Mouse (Mus musculus) CH12.LX (cell line): Measurements from ENCODE around the gene Syncrip.

Experiments
- CHD2 ChIP-seq: IDR thresholded peaks from 2 replicates; pipeline ENCODE4 v1.6.1; 2011; ENCODE audit warnings: low read length, improper control_type of control experiment
- CTCF ChIP-seq, 2 experiments: IDR thresholded peaks in 1 of 2; conservative IDR thresholded peaks in 1 of 2; 2 replicates each; pipeline ENCODE4 v1.5.1; 2011 to 2012; ENCODE audit warnings: low read depth in 2 of 2, low read length in 2 of 2, improper control_type of control experiment in 1 of 2, inconsistent platforms in 1 of 2, mild to moderate bottlenecking in 1 of 2, moderate library complexity in 1 of 2
- E2F4 ChIP-seq: IDR thresholded peaks from 2 replicates; pipeline ENCODE4 v1.6.1; 2011; ENCODE audit warnings: low read depth, low read length, improper control_type of control experiment; ENCODE audit not compliant: insufficient replicate concordance
- EP300 ChIP-seq: IDR thresholded peaks from 2 replicates; pipeline ENCODE4 v1.6.1; 2011; ENCODE audit warnings: low read length, improper control_type of control experiment
- ETS1 ChIP-seq: conservative IDR thresholded peaks from 2 replicates; pipeline ENCODE4 v1.6.1; 2012; ENCODE audit warnings: low read depth, mild to moderate bottlenecking, inconsistent platforms, low read length, improper control_type of control experiment, moderate library complexity
- MAFK ChIP-seq: IDR thresholded peaks from 2 replicates; pipeline ENCODE4 v1.6.1; 2011; ENCODE audit warnings: low read length, improper control_type of control experiment; ENCODE audit not compliant: insufficient replicate concordance
- MAX ChIP-seq: IDR thresholded peaks from 2 replicates; pipeline ENCODE4 v1.6.1; 2011; ENCODE audit warnings: low read length, improper control_type of control experiment
- MEF2A ChIP-seq: IDR thresholded peaks from 2 replicates; pipeline ENCODE4 v1.6.1; 2014; ENCODE audit warnings: low read depth, mild to moderate bottlenecking, inconsistent platforms, low read length, improper control_type of control experiment, borderline replicate concordance
- PAX5 ChIP-seq: IDR thresholded peaks from 2 replicates; pipeline ENCODE4 v1.6.1; 2012; ENCODE audit warnings: low read length, inconsistent platforms, mixed read lengths
- POLR2A ChIP-seq: IDR thresholded peaks from 2 replicates; pipeline ENCODE4 v1.6.1; 2011; ENCODE audit warnings: low read depth, mild to moderate bottlenecking, improper control_type of control experiment, low read length
- RAD21 ChIP-seq: IDR thresholded peaks from 2 replicates; pipeline ENCODE4 v1.6.1; 2011; ENCODE audit warnings: low read depth, mild to moderate bottlenecking, low read length, improper control_type of control experiment, moderate library complexity
- SIN3A ChIP-seq: IDR thresholded peaks from 2 replicates; pipeline ENCODE4 v1.6.1; 2012; ENCODE audit warnings: low read length, improper control_type of control experiment, inconsistent platforms
- USF1 ChIP-seq: IDR thresholded peaks from 2 replicates; pipeline ENCODE4 v1.6.1; 2014; ENCODE audit warnings: low read depth, mild to moderate bottlenecking, inconsistent platforms, low read length, improper control_type of control experiment
- ZC3H11A ChIP-seq: IDR thresholded peaks from 2 replicates; pipeline ENCODE4 v1.6.1; 2012; ENCODE audit warnings: low read depth, mild to moderate bottlenecking, inconsistent platforms, low read length, improper control_type of control experiment

- no peak for TF ChIP-seq MAX
- no peak for TF ChIP-seq ETS1
- no peak for TF ChIP-seq EP300
- TF ChIP-seq ZC3H11A: no peak
- TF ChIP-seq MEF2A: no peak
- TF ChIP-seq CTCF (conservative IDR thresholded peaks at IDR 0.05 in 1 of 2, IDR thresholded peaks at IDR 0.05 in 1 of 2; ENCODE audit: low read depth in 2 of 2, low read length in 2 of 2): no peak
- TF ChIP-seq POLR2A: no peak
- no peak for TF ChIP-seq PAX5
- no peak for TF ChIP-seq E2F4
- TF ChIP-seq USF1: no peak
- no peak for TF ChIP-seq CHD2
- no peak for TF ChIP-seq RAD21
- TF ChIP-seq SIN3A: no peak
- no peak for TF ChIP-seq MAFK
These were observed 19.5 kb upstream of the Syncrip start for GRCm38 (mm10) chr9:88501846-88502245.
